Mouse (Mus musculus) heart, adult 8-10 months (tissue): ENCODE measurements around the gene Vasp. TPM values are rescaled to one million over a fixed set of nuclear protein-coding genes. Genes with fewer than 3 reads are reported as not detected.
A peak's percentile ranks its signal among the peaks of the same experiment; 100 is the strongest.

Source experiments
- DNase-seq: peaks from one replicate; pipeline ENCODE4 v3.0.0; 2022; ENCODE audit warnings: low spot score
- total RNA-seq, 4 experiments: library from RNA; stranded (reverse); gene quantifications; 2 replicates each; pipeline ENCODE4 v1.2.4; 2022

The Vasp gene
- total RNA-seq, 4 experiments from 2014 or later, result 18.0 to 27.2 (median 24.3) TPM

GRCm38 (mm10) chr7:19236411-19236810 lies 35.2 kb downstream of the Vasp start:
- peak; percentile 48 for DNase-seq

- DNase-seq, result no peak
These were observed 36.4 kb downstream of the Vasp start for GRCm38 (mm10) chr7:19235092-19235671.

GRCm38 (mm10) chr7:19234652-19235051 lies 37.0 kb downstream of the Vasp start:
- DNase-seq, result no peak

- DNase-seq, result no peak
These were observed 39.8 kb downstream of the Vasp start for GRCm38 (mm10) chr7:19231849-19232248.

- no peak for DNase-seq
These were observed 40.7 kb downstream of the Vasp start for GRCm38 (mm10) chr7:19230899-19231298.

- DNase-seq, result no peak
These were observed 41.5 kb downstream of the Vasp start for GRCm38 (mm10) chr7:19230041-19230580.

- DNase-seq, result no peak
These were observed 42.2 kb downstream of the Vasp start for GRCm38 (mm10) chr7:19229404-19229803.

GRCm38 (mm10) chr7:19228793-19229148 lies 42.8 kb downstream of the Vasp start:
- DNase-seq, result no peak

GRCm38 (mm10) chr7:19227883-19228792 lies 43.5 kb downstream of the Vasp start, which contains the start of gene Opa3:
Gene Opa3 (plus strand): TSS chr7:19228334.
- peak; percentile 100 for DNase-seq

GRCm38 (mm10) chr7:19226817-19227797 lies 44.5 kb downstream of the Vasp start:
- peak; percentile 40 for DNase-seq

- peak; percentile 37 for DNase-seq
These were observed 46.7 kb downstream of the Vasp start for GRCm38 (mm10) chr7:19224933-19225332.

GRCm38 (mm10) chr7:19222875-19223274 lies 48.7 kb downstream of the Vasp start:
- DNase-seq, result no peak

GRCm38 (mm10) chr7:19222189-19222588 lies 49.4 kb downstream of the Vasp start:
- no peak for DNase-seq

- DNase-seq, result no peak
These were observed 51.6 kb downstream of the Vasp start for GRCm38 (mm10) chr7:19220061-19220460.

GRCm38 (mm10) chr7:19217944-19218343 lies 53.7 kb downstream of the Vasp start:
- no peak for DNase-seq

- no peak for DNase-seq
These were observed 54.1 kb downstream of the Vasp start for GRCm38 (mm10) chr7:19217492-19217891.

- no peak for DNase-seq
These were observed 56.7 kb downstream of the Vasp start for GRCm38 (mm10) chr7:19214940-19215339.

- DNase-seq, result no peak
These were observed 57.2 kb downstream of the Vasp start for GRCm38 (mm10) chr7:19214369-19214768.

- DNase-seq, result peak; percentile 28
These were observed 58.2 kb downstream of the Vasp start for GRCm38 (mm10) chr7:19213385-19213784.

- no peak for DNase-seq
These were observed 59.4 kb downstream of the Vasp start, which contains the start of gene Gpr4 for GRCm38 (mm10) chr7:19211996-19212755. Gene Gpr4 (plus strand): TSS chr7:19212538.
